Mouse (Mus musculus) limb, embryonic 14.5 days (tissue): ENCODE data around the gene Ghrl. TPM values are rescaled to one million over a fixed set of nuclear protein-coding genes. Genes with fewer than 3 reads are reported as not detected.

Source experiments
- ATAC-seq: fragments of 200-750 bp; cut with Nextera tagmentation; 2 replicates; pipeline ENCODE4 v1.8.0; 2017; ENCODE audit warnings: low read depth, moderate number of reproducible peaks, moderate TSS enrichment; ENCODE audit not compliant: low FRiP score
- DNase-seq: peaks from one replicate; pipeline ENCODE4 v3.0.0-alpha.2; 2015; ENCODE audit warnings: low spot score
- H3K27ac ChIP-seq: fragments of 300-500 bp; sonication (generic); replicated peaks from 2 replicates; pipeline ENCODE4 v1.5.1; 2014; ENCODE audit warnings: low read depth, mild to moderate bottlenecking, low read length, moderate library complexity, mixed read lengths
- H3K27me3 ChIP-seq: fragments of 300-500 bp; sonication (generic); 2 replicates; pipeline ENCODE4 v1.6.1; 2014; ENCODE audit warnings: low read length, mixed read lengths; ENCODE audit not compliant: control insufficient read depth, insufficient read depth
- H3K36me3 ChIP-seq: fragments of 300-500 bp; sonication (generic); 2 replicates; pipeline ENCODE4 v1.6.1; 2014; ENCODE audit warnings: mild to moderate bottlenecking, low read length, moderate library complexity, mixed read lengths; ENCODE audit not compliant: control insufficient read depth, insufficient read depth
- H3K4me1 ChIP-seq: fragments of 300-500 bp; sonication (generic); 2 replicates; pipeline ENCODE4 v1.6.1; 2014; ENCODE audit warnings: antibody characterized with exemption, low read length, mixed read lengths; ENCODE audit not compliant: control insufficient read depth, insufficient read depth
- H3K4me2 ChIP-seq: fragments of 300-500 bp; sonication (generic); replicated peaks from 2 replicates; pipeline ENCODE4 v1.6.1; 2014; ENCODE audit warnings: low read depth, mild to moderate bottlenecking, low read length, moderate library complexity; ENCODE audit not compliant: severe bottlenecking
- H3K4me3 ChIP-seq: fragments of 300-500 bp; sonication (generic); replicated peaks from 2 replicates; pipeline ENCODE4 v1.5.1; 2014; ENCODE audit warnings: low read length
- H3K9ac ChIP-seq: fragments of 300-500 bp; sonication (generic); 2 replicates; pipeline ENCODE4 v1.6.1; 2014; ENCODE audit warnings: mild to moderate bottlenecking, low read depth, low read length, moderate library complexity; ENCODE audit not compliant: severe bottlenecking
- H3K9me3 ChIP-seq: fragments of 300-500 bp; sonication (generic); 2 replicates; pipeline ENCODE4 v1.6.1; 2016; ENCODE audit warnings: low read length; ENCODE audit not compliant: control insufficient read depth
- POLR2A ChIP-seq: fragments of 200-500 bp; IDR thresholded peaks from 2 replicates; pipeline ENCODE4 v1.8.0; 2012; ENCODE audit warnings: inconsistent platforms, mild to moderate bottlenecking, moderate library complexity, borderline replicate concordance; ENCODE audit not compliant: insufficient read depth, insufficient read length; ENCODE audit errors: extremely low read depth
- WGBS: fragments of 180-500 bp; shearing (Covaris S2); extraction: QIAGEN DNeasy Blood & Tissue Kit; methylation state at CpG from one replicate; pipeline ENCODE4 v1.1.7; 2014; 5-methylcytosine and 5-hydroxymethylcytosine counted together
- polyA plus RNA-seq, 2 experiments: library from polyadenylated mRNA; depleted of rRNA in 1 of 2; stranded (reverse) in 1 of 2; unstranded in 1 of 2; fragments of >200 nt; fragmentation: Nextera tagmentation in 1 of 2; extraction: Ambion mirVana in 1 of 2; gene quantifications; 2 replicates each; pipeline versions ENCODE4 v1.2.1 to v1.2.3; 2012 to 2014

Ghrl gene
- polyA plus RNA-seq, 2 experiments: 0.11 TPM; not detected in 1

DNA sequence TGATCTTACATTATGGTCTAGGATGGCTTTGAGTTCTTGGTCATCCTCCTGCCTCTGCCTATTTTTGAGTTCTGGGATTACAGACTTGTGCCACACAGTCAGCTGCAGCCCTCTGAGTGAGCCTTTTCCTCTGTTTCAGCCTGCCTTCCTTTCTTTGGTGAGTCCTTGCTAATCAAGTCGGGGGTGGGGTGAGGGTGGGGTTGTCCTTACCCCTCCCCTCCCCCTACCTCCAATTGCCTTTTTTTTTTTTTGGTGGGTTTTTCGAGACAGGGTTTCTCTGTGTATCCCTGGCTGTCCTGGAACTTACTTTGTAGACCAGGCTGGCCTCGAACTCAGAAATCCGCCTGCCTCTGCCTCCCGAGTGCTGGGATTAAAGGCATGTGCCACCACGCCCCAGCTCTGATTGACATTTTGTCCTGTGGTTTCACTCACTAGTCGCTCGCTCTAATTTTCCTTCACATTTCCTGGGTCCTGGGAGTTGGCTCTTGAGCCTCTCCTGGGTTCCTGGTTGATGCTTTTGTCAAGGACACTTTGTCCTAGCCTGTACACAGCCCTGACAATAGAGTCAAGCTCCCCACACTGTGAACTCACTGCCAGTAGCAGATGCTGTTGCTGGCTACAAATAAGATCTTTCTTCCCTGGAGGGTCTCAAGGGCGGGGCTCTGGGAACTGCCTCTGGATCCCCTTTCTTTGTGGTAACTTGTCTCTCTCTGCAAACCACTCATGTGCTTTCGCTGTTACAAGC, 36.4 kb downstream of the Ghrl start:
- H3K27me3 ChIP-seq: no peaks in the 10 kb centered on the region
- WGBS: 83% methylated on average over 10 of the region's 10 CpGs
- DNase-seq (no peak), ATAC-seq (no peak)
- H3K36me3 ChIP-seq: no peaks in the 10 kb centered on the region
- H3K9ac ChIP-seq: no peak overlapping the region
- no peak overlapping the region for H3K4me2 ChIP-seq
- no peak overlapping the region for H3K27ac ChIP-seq
- H3K4me3 ChIP-seq: no peak overlapping the region
- no peaks in the 10 kb centered on the region for H3K4me1 ChIP-seq
- H3K9me3 ChIP-seq: no peaks in the 10 kb centered on the region
- TF ChIP-seq POLR2A: no peak

DNA sequence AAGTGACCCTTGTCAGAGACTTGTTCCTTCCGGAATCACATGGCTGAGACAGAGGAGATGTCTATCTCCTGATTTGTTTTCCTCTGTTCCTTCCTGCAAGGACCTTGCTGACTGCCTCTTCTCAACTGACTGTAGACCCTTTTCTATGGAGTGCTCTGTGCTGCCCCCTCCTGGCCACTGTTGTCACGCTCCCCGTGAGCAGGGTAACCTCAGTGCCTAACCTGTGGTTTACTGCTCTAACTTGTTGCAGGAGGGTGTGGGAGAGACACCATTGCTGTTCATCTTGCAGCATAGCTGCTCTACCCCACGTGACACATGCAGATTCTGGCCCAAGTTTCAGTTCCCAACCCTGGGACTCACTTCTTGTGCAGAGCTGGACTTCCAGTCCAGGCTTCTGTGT, 38.4 kb downstream of the Ghrl start:
- H3K9ac ChIP-seq: no peak overlapping the region
- H3K27me3 ChIP-seq: no peaks in the 10 kb centered on the region
- no peak for ATAC-seq
- no peak for DNase-seq
- H3K4me1 ChIP-seq: no peaks in the 10 kb centered on the region
- H3K4me3 ChIP-seq: no peak overlapping the region
- no peak overlapping the region for H3K4me2 ChIP-seq
- H3K36me3 ChIP-seq: no peaks in the 10 kb centered on the region
- 20% methylated on average over 4 of the region's 4 CpGs for WGBS
- no peak for TF ChIP-seq POLR2A
- H3K27ac ChIP-seq: no peak overlapping the region
- no peaks in the 10 kb centered on the region for H3K9me3 ChIP-seq

DNA sequence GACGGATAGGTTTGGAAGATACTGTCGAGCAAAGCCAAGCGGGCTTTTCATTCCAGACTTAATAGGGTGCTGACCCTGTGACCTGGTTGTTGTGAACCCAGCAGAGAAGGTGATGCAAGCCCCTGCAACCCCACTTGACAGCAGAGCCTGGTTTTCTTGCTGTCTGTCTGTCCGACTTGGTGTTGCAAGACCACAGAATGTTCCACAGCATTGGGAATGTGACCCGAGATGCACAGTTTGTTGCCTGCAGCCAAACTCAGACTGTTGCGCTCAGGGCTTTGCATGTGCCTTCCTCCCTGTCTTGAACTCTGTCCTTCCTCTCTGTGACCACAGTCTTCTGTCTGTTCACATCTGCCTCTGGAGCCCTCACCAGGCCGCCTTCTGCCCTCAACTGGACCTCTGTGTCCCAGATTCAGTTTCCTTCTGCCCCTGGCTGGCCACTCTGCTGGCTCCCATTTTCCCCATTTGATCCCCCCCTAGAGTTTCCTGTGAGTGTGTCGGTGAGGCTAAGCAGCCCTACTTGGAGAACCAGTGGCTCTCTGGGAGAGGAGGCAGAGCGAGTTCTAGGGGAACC, 39.6 kb downstream of the Ghrl start:
- Histone ChIP-seq H3K4me3 (no peak overlapping the region), H3K9ac (no peak overlapping the region), H3K4me2 (no peak overlapping the region), H3K36me3 (no peaks in the 10 kb centered on the region), H3K9me3 (no peaks in the 10 kb centered on the region), H3K27me3 (no peaks in the 10 kb centered on the region), H3K4me1 (no peaks in the 10 kb centered on the region), H3K27ac (no peak overlapping the region)
- ATAC-seq (no peak), DNase-seq (no peak)
- TF ChIP-seq POLR2A: no peak
- WGBS: 77% methylated on average over 9 of the region's 9 CpGs

DNA sequence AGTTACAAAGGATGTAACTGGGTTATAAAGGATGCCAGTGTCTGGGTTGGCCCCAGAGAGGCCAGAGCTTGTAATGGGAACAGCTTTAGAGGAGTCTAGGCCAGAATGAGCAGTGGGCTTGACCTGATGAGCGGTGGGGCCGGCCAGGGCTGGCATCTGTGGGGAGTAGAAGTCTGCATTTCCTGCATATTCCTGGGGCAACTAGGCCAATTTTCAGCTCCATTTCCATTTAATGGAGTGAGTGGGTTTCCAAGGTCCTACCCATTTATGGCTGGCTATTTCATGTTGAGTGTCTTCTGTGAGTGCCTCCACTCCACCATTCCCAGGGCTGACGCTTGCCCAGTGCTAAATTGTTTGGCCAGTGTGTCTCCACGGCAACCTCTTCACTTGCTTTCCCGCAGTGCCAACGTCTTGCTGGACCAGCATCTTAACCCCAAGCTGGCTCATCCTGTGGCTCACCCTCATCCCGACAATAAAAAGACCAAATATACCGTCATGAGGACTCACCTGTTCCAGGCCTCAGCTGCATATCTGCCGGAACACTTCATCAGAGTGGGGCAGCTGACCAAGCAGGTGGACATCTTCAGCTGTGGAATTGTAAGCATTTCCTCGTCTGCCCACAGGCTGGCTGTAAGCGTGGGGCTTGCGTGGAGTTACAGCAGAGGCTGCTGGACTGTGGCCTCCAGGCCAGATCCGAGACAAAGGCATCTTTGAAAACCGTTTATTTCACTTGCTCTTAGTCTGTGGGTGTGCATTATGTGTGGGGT, 41.3 kb downstream of the Ghrl start:
- TF ChIP-seq POLR2A: no peak
- ATAC-seq (no peak), DNase-seq (no peak)
- no peaks in the 10 kb centered on the region for H3K27me3 ChIP-seq
- no peak overlapping the region for H3K9ac ChIP-seq
- no peak overlapping the region for H3K27ac ChIP-seq
- H3K36me3 ChIP-seq: no peaks in the 10 kb centered on the region
- H3K4me3 ChIP-seq: no peak overlapping the region
- 77% methylated on average over 14 of the region's 14 CpGs for WGBS
- no peaks in the 10 kb centered on the region for H3K4me1 ChIP-seq
- H3K4me2 ChIP-seq: no peak overlapping the region
- H3K9me3 ChIP-seq: no peaks in the 10 kb centered on the region

DNA sequence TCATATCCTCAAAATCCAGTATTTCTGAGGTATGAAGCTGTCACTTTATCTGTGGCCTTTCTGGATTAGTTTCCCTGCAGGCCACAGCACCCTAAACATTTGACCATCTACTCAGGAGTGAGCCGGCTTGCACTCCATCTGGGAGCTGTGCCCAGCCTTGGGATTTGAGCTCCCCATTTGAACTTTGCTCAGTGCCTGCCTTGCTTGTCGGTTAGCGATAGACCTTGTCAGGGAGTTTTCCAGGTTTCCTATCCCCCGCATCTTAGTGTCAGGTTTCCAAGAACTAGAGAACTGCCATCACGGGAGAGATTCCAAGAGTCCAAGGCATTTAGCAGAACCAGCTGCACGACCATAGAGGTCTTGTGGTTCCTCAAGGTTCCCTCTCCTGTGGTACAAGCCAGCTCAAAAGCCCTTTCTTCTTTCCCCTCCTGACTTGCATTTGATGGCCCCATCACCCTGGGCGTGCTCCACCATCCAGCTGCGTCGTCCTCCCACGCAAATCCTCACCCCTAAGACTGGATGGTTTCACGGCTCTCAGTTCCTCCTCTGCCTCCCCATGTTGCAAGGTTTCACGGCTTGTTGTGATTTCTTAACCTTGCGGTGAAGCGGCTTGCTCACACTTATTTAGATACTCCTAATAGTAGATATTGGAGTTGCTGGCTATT, 42.5 kb downstream of the Ghrl start:
- 54% methylated on average over 14 of the region's 14 CpGs for WGBS
- no peak for DNase-seq
- Histone ChIP-seq H3K4me3 (no peak overlapping the region), H3K27me3 (no peaks in the 10 kb centered on the region), H3K9me3 (no peaks in the 10 kb centered on the region), H3K4me1 (no peaks in the 10 kb centered on the region), H3K27ac (no peak overlapping the region), H3K36me3 (no peaks in the 10 kb centered on the region), H3K9ac (no peak overlapping the region), H3K4me2 (no peak overlapping the region)
- no peak for ATAC-seq
- no peak for TF ChIP-seq POLR2A
